Mouse (Mus musculus) hindbrain, embryonic 11.5 days (tissue): ENCODE data around the gene Trp63. TPM values are rescaled to one million over a fixed set of nuclear protein-coding genes. Genes with fewer than 3 reads are reported as not detected.

Experiments used
- ATAC-seq: fragments of 200-750 bp; cut with Nextera tagmentation; 2 replicates; pipeline ENCODE4 v1.8.0; 2017; ENCODE audit warnings: mild to moderate bottlenecking, moderate TSS enrichment, moderate library complexity; ENCODE audit not compliant: low FRiP score
- DNase-seq: peaks from one replicate; pipeline ENCODE4 v3.0.0-alpha.2; 2015; ENCODE audit warnings: low spot score
- H3K27ac ChIP-seq: fragments of 300-500 bp; sonication (generic); 2 replicates; pipeline ENCODE4 v1.5.1; 2014; ENCODE audit warnings: mild to moderate bottlenecking, low read depth, low read length
- H3K27me3 ChIP-seq: fragments of 300-500 bp; sonication (generic); 2 replicates; pipeline ENCODE4 v1.6.1; 2014; ENCODE audit warnings: mild to moderate bottlenecking, low read length, moderate library complexity, mixed read lengths; ENCODE audit not compliant: control insufficient read depth, insufficient read depth
- H3K36me3 ChIP-seq: fragments of 300-500 bp; sonication (generic); 2 replicates; pipeline ENCODE4 v1.6.1; 2014; ENCODE audit warnings: mild to moderate bottlenecking, low read length, moderate library complexity, mixed read lengths; ENCODE audit not compliant: control insufficient read depth, insufficient read depth
- H3K4me1 ChIP-seq: fragments of 300-500 bp; sonication (generic); replicated peaks from 2 replicates; pipeline ENCODE4 v1.6.1; 2014; ENCODE audit warnings: low read length, mixed read lengths; ENCODE audit not compliant: control insufficient read depth, insufficient read depth
- H3K4me2 ChIP-seq: fragments of 300-500 bp; sonication (generic); replicated peaks from 2 replicates; pipeline ENCODE4 v1.6.1; 2014; ENCODE audit warnings: mild to moderate bottlenecking, low read depth, low read length
- H3K4me3 ChIP-seq: fragments of 300-500 bp; sonication (generic); 2 replicates; pipeline ENCODE4 v1.5.1; 2014; ENCODE audit warnings: low read depth, low read length
- H3K9ac ChIP-seq: fragments of 300-500 bp; sonication (generic); 2 replicates; pipeline ENCODE4 v1.6.1; 2014; ENCODE audit warnings: low read depth, low read length
- H3K9me3 ChIP-seq: fragments of 300-500 bp; sonication (generic); 2 replicates; pipeline ENCODE4 v1.6.1; 2016; ENCODE audit warnings: low read length; ENCODE audit not compliant: control insufficient read depth
- WGBS: fragments of 180-500 bp; shearing (Covaris S2); extraction: QIAGEN DNeasy Blood & Tissue Kit; methylation state at CpG from one replicate; pipeline ENCODE4 v1.1.7; 2014; 5-methylcytosine and 5-hydroxymethylcytosine counted together
- polyA plus RNA-seq: library from polyadenylated mRNA; unstranded; fragments of >200 nt; fragmentation: Nextera tagmentation; extraction: Ambion mirVana; gene quantifications from 2 replicates; pipeline ENCODE4 v1.2.1, GENCODE M21; 2014

Trp63 gene
- polyA plus RNA-seq, 1 experiment from 2014 or later, result 5.3 TPM

- no peaks in the 10 kb centered on the region for H3K27me3 ChIP-seq
- ATAC-seq (no peak), DNase-seq (no peak)
- H3K27ac ChIP-seq, result no peak overlapping the region
- H3K9ac ChIP-seq, result no peak overlapping the region
- H3K4me3 ChIP-seq, result no peak overlapping the region
- WGBS, result 92% methylated on average over 5 of the region's 5 CpGs
- no peaks in the 10 kb centered on the region for H3K36me3 ChIP-seq
- no peaks in the 10 kb centered on the region for H3K9me3 ChIP-seq
- H3K4me2 ChIP-seq, result no peak overlapping the region
- no peaks in the 10 kb centered on the region for H3K4me1 ChIP-seq
Observed at GRCm38 (mm10) chr16:25835723-25836122, 152.2 kb downstream of the Trp63 start.

GRCm38 (mm10) chr16:25842996-25843395 is 159.4 kb downstream of the Trp63 start:
- Histone ChIP-seq H3K36me3 (no peaks in the 10 kb centered on the region), H3K4me3 (no peak overlapping the region), H3K9me3 (no peaks in the 10 kb centered on the region), H3K27ac (no peak overlapping the region), H3K9ac (no peak overlapping the region), H3K4me1 (no peaks in the 10 kb centered on the region), H3K27me3 (no peaks in the 10 kb centered on the region), H3K4me2 (no peak overlapping the region)
- DNase-seq (no peak), ATAC-seq (no peak)
- WGBS, result 85% methylated on average over 6 of the region's 6 CpGs

GRCm38 (mm10) chr16:25843625-25844024 is 160.1 kb downstream of the Trp63 start:
- no peak for DNase-seq
- Histone ChIP-seq H3K36me3 (no peaks in the 10 kb centered on the region), H3K4me3 (no peak overlapping the region), H3K4me1 (no peaks in the 10 kb centered on the region), H3K4me2 (no peak overlapping the region), H3K9ac (no peak overlapping the region), H3K27ac (no peak overlapping the region), H3K9me3 (no peaks in the 10 kb centered on the region), H3K27me3 (no peaks in the 10 kb centered on the region)
- WGBS, result 93% methylated on average over 13 of the region's 13 CpGs
- no peak for ATAC-seq

GRCm38 (mm10) chr16:25846611-25847010 is 163.0 kb downstream of the Trp63 start:
- Histone ChIP-seq H3K4me1 (no peaks in the 10 kb centered on the region), H3K9me3 (no peaks in the 10 kb centered on the region), H3K4me2 (no peak overlapping the region), H3K27ac (no peak overlapping the region), H3K9ac (no peak overlapping the region), H3K36me3 (no peaks in the 10 kb centered on the region), H3K4me3 (no peak overlapping the region), H3K27me3 (no peaks in the 10 kb centered on the region)
- DNase-seq (no peak), ATAC-seq (no peak)
- 91% methylated on average over 5 of the region's 5 CpGs for WGBS

- Histone ChIP-seq H3K9me3 (no peaks in the 10 kb centered on the region), H3K4me2 (no peak overlapping the region), H3K4me1 (no peaks in the 10 kb centered on the region), H3K27ac (no peak overlapping the region), H3K9ac (no peak overlapping the region), H3K4me3 (no peak overlapping the region), H3K36me3 (no peaks in the 10 kb centered on the region), H3K27me3 (no peaks in the 10 kb centered on the region)
- ATAC-seq (no peak), DNase-seq (no peak)
- WGBS, result 67% methylated on average over 2 of the region's 2 CpGs
Observed at GRCm38 (mm10) chr16:25848474-25848873, 164.9 kb downstream of the Trp63 start.

GRCm38 (mm10) chr16:25849593-25850464 is 166.3 kb downstream of the Trp63 start:
- Histone ChIP-seq H3K4me3 (no peak overlapping the region), H3K4me2 (no peak overlapping the region), H3K9me3 (no peaks in the 10 kb centered on the region), H3K9ac (no peak overlapping the region), H3K4me1 (no peaks in the 10 kb centered on the region), H3K36me3 (no peaks in the 10 kb centered on the region), H3K27ac (no peak overlapping the region), H3K27me3 (no peaks in the 10 kb centered on the region)
- DNase-seq (no peak), ATAC-seq (no peak)
- WGBS, result 76% methylated on average over 13 of the region's 13 CpGs

- Histone ChIP-seq H3K27me3 (no peaks in the 10 kb centered on the region), H3K9ac (no peak overlapping the region), H3K4me2 (no peak overlapping the region), H3K36me3 (no peaks in the 10 kb centered on the region), H3K9me3 (no peaks in the 10 kb centered on the region), H3K4me1 (no peaks in the 10 kb centered on the region), H3K27ac (no peak overlapping the region), H3K4me3 (no peak overlapping the region)
- no peak for ATAC-seq
- no peak for DNase-seq
- 88% methylated on average over 8 of the region's 8 CpGs for WGBS
Observed at GRCm38 (mm10) chr16:25860731-25861505, 177.4 kb downstream of the Trp63 start.

- Histone ChIP-seq H3K9me3 (no peaks in the 10 kb centered on the region), H3K4me2 (no peak overlapping the region), H3K4me3 (no peak overlapping the region), H3K9ac (no peak overlapping the region), H3K4me1 (no peaks in the 10 kb centered on the region), H3K36me3 (no peaks in the 10 kb centered on the region), H3K27me3 (no peaks in the 10 kb centered on the region), H3K27ac (no peak overlapping the region)
- ATAC-seq, result no peak
- DNase-seq, result no peak
- 65% methylated on average over 7 of the region's 7 CpGs for WGBS
Observed at GRCm38 (mm10) chr16:25865096-25865869, 181.7 kb downstream of the Trp63 start.
